Mouse (Mus musculus) lung, postnatal 14 days (tissue): ENCODE results near the gene Pdcd7.

ENCODE experiments used
- DNase-seq: peaks from one replicate; pipeline ENCODE4 v3.0.0; 2021

Pdcd7 gene

DNA sequence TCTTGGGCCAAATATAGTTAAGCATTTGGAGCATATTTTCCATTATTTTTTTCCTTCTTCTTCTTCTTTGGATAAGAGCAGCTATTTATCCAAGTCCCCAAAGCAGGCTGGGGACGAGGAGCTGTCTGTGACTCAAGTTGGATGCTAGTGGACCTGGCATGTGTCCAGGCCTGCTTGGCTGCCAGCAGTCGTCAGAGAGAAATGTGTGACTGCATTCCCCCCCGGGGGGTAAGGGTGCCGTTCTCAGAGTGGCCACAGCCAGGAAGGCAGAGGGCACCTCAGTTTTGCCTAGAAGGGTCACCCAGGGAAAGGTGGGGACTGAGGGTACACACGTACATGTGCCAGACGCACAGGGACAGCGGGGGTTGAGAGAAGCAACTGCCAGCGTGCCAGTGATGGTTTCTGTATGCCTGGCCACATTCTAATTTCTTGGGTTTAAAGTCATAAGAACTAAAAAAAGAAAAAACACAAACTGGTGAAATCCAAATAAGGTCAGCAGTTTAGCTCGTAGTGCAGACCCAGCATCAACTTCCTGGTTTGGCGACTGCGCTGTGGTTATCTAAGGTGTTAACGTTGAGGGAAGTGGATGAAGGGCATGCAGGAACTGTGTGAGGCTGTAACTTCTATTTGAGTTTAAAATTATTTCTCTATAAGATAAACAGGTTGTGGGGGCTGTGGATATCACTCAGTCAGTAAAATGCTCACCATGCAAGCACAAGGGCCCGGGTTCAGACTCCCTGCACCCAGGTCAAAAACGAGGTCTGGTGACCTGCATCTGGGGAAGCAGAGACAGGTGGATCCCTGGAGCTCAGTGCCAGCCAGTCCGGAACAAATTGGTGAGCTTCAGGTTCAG, 58.7 kb downstream of the Pdcd7 start:
- peak; percentile 92 for DNase-seq

DNA sequence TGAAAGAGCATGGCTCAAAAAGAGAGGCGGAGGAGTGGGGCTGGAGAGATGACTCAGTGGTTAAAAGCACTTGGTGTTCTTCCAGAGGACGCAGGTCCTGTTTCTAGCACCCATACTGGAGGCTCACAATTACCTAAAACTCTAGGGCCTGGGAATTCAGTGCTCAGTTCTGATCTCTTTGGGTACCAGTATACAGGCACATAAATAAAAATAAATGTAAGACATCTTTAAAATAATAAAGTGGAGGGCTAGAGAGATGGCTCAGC, 59.2 kb downstream of the Pdcd7 start:
- DNase-seq, result no peak

DNA sequence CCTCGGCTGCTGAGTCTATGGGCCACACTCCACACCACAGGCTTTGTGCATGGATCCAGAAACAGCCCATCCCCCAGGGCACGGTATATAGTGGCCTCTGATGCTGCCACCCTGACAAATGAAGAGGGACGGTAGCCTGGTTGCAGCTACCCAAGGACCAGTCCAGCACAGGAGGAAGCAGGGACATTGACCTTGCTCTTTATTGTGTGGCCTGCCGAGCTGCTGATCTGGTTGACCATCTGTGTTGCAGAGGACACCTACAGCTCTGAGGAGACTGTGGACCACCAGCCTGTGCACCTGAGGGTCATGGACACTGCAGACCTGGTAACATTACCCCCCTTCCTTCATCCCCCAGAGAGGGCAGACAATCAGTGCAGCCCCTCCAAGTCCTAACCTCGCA, 61.4 kb downstream of the Pdcd7 start:
- DNase-seq, result no peak

DNA sequence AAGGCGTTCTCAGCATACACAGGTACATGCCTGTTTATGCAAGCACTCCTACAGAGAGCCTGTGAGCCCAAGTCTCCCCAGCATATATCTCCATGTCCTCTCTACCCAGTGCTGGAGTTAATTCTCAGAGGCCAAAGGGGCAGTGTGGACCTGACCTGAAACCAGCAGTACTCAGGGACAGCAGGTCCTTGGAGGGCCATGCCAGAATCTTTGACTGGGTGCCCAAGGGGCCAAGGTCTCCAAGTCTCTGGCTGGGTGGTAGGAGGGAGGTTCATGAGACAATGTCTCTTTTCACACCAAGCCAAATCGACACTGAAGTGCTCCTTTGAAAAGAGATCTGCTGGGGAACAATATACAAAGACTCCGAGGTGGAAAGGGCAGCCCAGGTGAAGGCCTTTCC, 62.0 kb downstream of the Pdcd7 start:
- DNase-seq, result no peak

GRCm38 (mm10) chr9:65408871-65409295, 63.0 kb downstream of the Pdcd7 start:
- DNase-seq, result peak; percentile 62
